Mouse (Mus musculus) liver, postnatal 0 days (tissue): ENCODE measurements around the gene Ankrd9.

Experiments
- CTCF ChIP-seq: sonication (generic); IDR thresholded peaks from 2 replicates; pipeline ENCODE4 v1.5.1; 2016; ENCODE audit warnings: antibody characterized with exemption, low read depth
- EP300 ChIP-seq: IDR thresholded peaks from 2 replicates; pipeline ENCODE4 v1.6.1; 2016; ENCODE audit warnings: antibody characterized with exemption, low read depth, mild to moderate bottlenecking

DNA sequence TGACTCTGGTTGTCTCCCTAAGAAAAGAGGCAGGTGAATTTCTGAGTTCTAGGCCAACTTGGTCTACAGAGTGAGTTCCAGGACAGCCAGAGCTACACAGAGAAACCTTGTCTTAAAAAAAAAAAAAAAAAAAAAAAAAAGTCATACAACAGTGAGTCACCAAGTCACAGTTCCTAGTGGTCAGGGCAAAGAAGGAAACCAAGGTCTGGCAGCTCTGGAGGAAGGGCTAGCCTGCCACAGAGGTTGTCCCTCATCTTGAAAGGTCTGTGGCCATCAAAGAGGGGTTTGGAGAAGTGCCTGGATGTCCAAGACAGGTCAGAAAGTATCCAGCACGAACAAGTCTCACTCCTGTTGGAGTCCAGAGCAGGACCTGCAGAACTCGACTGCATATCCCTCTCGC is 38.0 kb upstream of the Ankrd9 start:
- TF ChIP-seq CTCF (no peak), EP300 (no peak)
